Mouse (Mus musculus): ENCODE data around the gene Tpte. TPM values are rescaled to one million over a fixed set of nuclear protein-coding genes. Genes with fewer than 3 reads are reported as not detected.

Gene Tpte
- polyA plus RNA-seq (2014; fragmentation: Nextera tagmentation; extraction: Ambion mirVana): not detected in 2 replicates

- 44% methylated on average over 2 of the region's 2 CpGs for WGBS
- no peaks in the 10 kb centered on the region for H3K9me3 ChIP-seq (ENCODE audit: control insufficient read depth, low read length)
These were observed at the start of gene Tpte for GRCm38 (mm10) chr8:22282999-22283491. Gene Tpte, plus strand, starts transcription at chr8:22283441.

GRCm38 (mm10) chr8:22242986-22243385, 40.3 kb upstream of the Tpte start:
- Histone ChIP-seq H3K36me3 (ENCODE audit: control insufficient read depth, insufficient read depth, low read length) (peaks cover 13% of the 10 kb centered on the region; the same call in 1 of the 2 replicates), H3K4me3 (ENCODE audit: control insufficient read depth in 1 of 2, insufficient read depth in 1 of 2, low read depth in 1 of 2, low read length in 2 of 2) (no peak overlapping the region), H3K27me3 (ENCODE audit: control insufficient read depth, insufficient read depth, low read length) (no peaks in the 10 kb centered on the region), H3K27ac (replicated peaks in 1 of 2; ENCODE audit: control insufficient read depth in 1 of 2, insufficient read depth in 1 of 2, low read depth in 2 of 2, low read length in 2 of 2) (no peak overlapping the region), H3K9ac (ENCODE audit: low read length) (no peak overlapping the region), H3K9me3 (ENCODE audit: control insufficient read depth, low read length) (no peaks in the 10 kb centered on the region), H3K4me1 (ENCODE audit: control insufficient read depth in 2 of 2, insufficient read depth in 2 of 2, low read length in 2 of 2) (no peaks in the 10 kb centered on the region; a peak in 1 of 4 replicates), H3K4me2 (ENCODE audit: low read length) (no peak overlapping the region)
- WGBS: 77% methylated on average over 9 of the region's 9 CpGs
- no peak for ATAC-seq (ENCODE audit: insufficient number of reproducible peaks, insufficient read depth, low FRiP score, low read depth)

More at GRCm38 (mm10) chr8:22282999-22283491, at the start of gene Tpte:
- Histone ChIP-seq H3K36me3 (ENCODE audit: control insufficient read depth, insufficient read depth, low read length) (no peaks in the 10 kb centered on the region), H3K9ac (ENCODE audit: low read length) (no peak within 1 kb of the TSS), H3K4me1 (ENCODE audit: control insufficient read depth in 2 of 2, insufficient read depth in 2 of 2, low read length in 2 of 2) (no peaks in the 10 kb centered on the region), H3K27ac (replicated peaks in 1 of 2; ENCODE audit: control insufficient read depth in 1 of 2, insufficient read depth in 1 of 2, low read depth in 2 of 2, low read length in 2 of 2) (no peak within 1 kb of the TSS), H3K4me3 (ENCODE audit: control insufficient read depth in 1 of 2, insufficient read depth in 1 of 2, low read depth in 1 of 2, low read length in 2 of 2) (no peak within 1 kb of the TSS), H3K4me2 (ENCODE audit: low read length) (no peak within 1 kb of the TSS), H3K27me3 (ENCODE audit: control insufficient read depth, insufficient read depth, low read length) (no peaks in the 10 kb centered on the region)
- no peak for ATAC-seq (ENCODE audit: insufficient number of reproducible peaks, insufficient read depth, low FRiP score, low read depth)

GRCm38 (mm10) chr8:22245663-22246062, 37.6 kb upstream of the Tpte start:
- WGBS: 55% methylated on average over 1 of the region's 1 CpGs
- no peak overlapping the region for H3K4me3 ChIP-seq (ENCODE audit: control insufficient read depth in 1 of 2, insufficient read depth in 1 of 2, low read depth in 1 of 2, low read length in 2 of 2)
- no peak for ATAC-seq (ENCODE audit: insufficient number of reproducible peaks, insufficient read depth, low FRiP score, low read depth)

DNA sequence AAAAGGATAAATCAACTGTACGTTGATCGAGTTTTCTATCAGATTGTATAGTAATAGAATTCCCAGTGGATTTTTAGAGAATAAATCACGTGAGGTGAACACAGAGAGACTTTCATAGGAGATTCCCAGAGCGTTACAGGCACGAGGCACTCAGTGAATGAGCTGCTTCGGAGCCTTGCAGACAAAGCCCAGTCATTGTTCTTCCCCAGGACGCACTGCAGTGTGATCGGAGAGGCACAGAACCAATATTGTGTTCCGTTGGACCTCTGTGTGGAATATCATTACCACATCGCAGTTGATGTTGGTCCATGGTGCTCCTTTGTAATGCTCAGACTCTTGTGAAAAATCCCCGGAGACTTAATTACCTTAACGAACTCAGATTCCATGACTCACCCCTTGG, 35.3 kb upstream of the Tpte start:
- no peak for ATAC-seq (ENCODE audit: insufficient number of reproducible peaks, insufficient read depth, low FRiP score, low read depth)
- Histone ChIP-seq H3K4me3 (ENCODE audit: control insufficient read depth in 1 of 2, insufficient read depth in 1 of 2, low read depth in 1 of 2, low read length in 2 of 2) (no peak overlapping the region), H3K27ac (replicated peaks in 1 of 2; ENCODE audit: control insufficient read depth in 1 of 2, insufficient read depth in 1 of 2, low read depth in 2 of 2, low read length in 2 of 2) (no peak overlapping the region), H3K9ac (ENCODE audit: low read length) (no peak overlapping the region), H3K36me3 (ENCODE audit: control insufficient read depth, insufficient read depth, low read length) (peaks cover 10% of the 10 kb centered on the region; the same call in 1 of the 2 replicates), H3K9me3 (ENCODE audit: control insufficient read depth, low read length) (no peaks in the 10 kb centered on the region), H3K27me3 (ENCODE audit: control insufficient read depth, insufficient read depth, low read length) (no peaks in the 10 kb centered on the region), H3K4me1 (ENCODE audit: control insufficient read depth in 2 of 2, insufficient read depth in 2 of 2, low read length in 2 of 2) (no peaks in the 10 kb centered on the region; a peak in 1 of 4 replicates), H3K4me2 (ENCODE audit: low read length) (no peak overlapping the region)
- whole genome bisulfite sequencing: 85% methylated on average over 12 of the region's 12 CpGs

More at GRCm38 (mm10) chr8:22245663-22246062, 37.6 kb upstream of the Tpte start:
- Histone ChIP-seq H3K4me1 (ENCODE audit: control insufficient read depth in 2 of 2, insufficient read depth in 2 of 2, low read length in 2 of 2) (no peaks in the 10 kb centered on the region; a peak in 1 of 4 replicates), H3K36me3 (ENCODE audit: control insufficient read depth, insufficient read depth, low read length) (peaks cover 7% of the 10 kb centered on the region; the same call in 1 of the 2 replicates), H3K9me3 (ENCODE audit: control insufficient read depth, low read length) (no peaks in the 10 kb centered on the region), H3K4me2 (ENCODE audit: low read length) (no peak overlapping the region), H3K27me3 (ENCODE audit: control insufficient read depth, insufficient read depth, low read length) (no peaks in the 10 kb centered on the region), H3K27ac (replicated peaks in 1 of 2; ENCODE audit: control insufficient read depth in 1 of 2, insufficient read depth in 1 of 2, low read depth in 2 of 2, low read length in 2 of 2) (no peak overlapping the region), H3K9ac (ENCODE audit: low read length) (no peak overlapping the region)

DNA sequence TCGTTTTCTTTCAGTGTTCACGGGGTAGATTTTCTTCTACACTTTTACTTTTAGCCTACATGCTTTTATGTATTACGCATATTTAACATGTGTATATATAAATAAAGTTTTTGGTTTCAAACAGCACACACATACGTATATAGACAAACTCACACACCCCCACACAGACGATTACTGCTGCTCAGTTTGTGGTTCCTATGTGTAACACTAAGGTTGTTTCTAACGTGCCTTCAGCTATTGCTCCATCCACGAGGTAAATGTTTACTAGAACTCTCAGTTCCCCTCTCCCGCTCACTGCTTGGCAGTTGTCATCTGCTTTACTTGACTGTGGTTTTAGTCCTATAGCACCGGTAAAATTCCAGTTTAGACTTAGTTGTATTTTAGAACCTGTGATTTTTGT, 34.2 kb upstream of the Tpte start:
- H3K27me3 ChIP-seq (ENCODE audit: control insufficient read depth, insufficient read depth, low read length): no peaks in the 10 kb centered on the region
- no peaks in the 10 kb centered on the region for H3K4me1 ChIP-seq (ENCODE audit: control insufficient read depth in 2 of 2, insufficient read depth in 2 of 2, low read length in 2 of 2)
- no peak for ATAC-seq (ENCODE audit: insufficient number of reproducible peaks, insufficient read depth, low FRiP score, low read depth)
- H3K4me2 ChIP-seq (ENCODE audit: low read length): no peak overlapping the region
- 0 out of 2 replicates have a peak, but pooled peaks cover 12% of the 10 kb centered on the region for H3K36me3 ChIP-seq (ENCODE audit: control insufficient read depth, insufficient read depth, low read length)
- whole genome bisulfite sequencing: 77% methylated on average over 9 of the region's 9 CpGs
- no peak overlapping the region for H3K27ac ChIP-seq (replicated peaks in 1 of 2; ENCODE audit: control insufficient read depth in 1 of 2, insufficient read depth in 1 of 2, low read depth in 2 of 2, low read length in 2 of 2)
- H3K9ac ChIP-seq (ENCODE audit: low read length): no peak overlapping the region
- H3K9me3 ChIP-seq (ENCODE audit: control insufficient read depth, low read length): peaks cover 3% of the 10 kb centered on the region; the same call in 1 of the 2 replicates
- H3K4me3 ChIP-seq (ENCODE audit: control insufficient read depth in 1 of 2, insufficient read depth in 1 of 2, low read depth in 1 of 2, low read length in 2 of 2): no peak overlapping the region

DNA sequence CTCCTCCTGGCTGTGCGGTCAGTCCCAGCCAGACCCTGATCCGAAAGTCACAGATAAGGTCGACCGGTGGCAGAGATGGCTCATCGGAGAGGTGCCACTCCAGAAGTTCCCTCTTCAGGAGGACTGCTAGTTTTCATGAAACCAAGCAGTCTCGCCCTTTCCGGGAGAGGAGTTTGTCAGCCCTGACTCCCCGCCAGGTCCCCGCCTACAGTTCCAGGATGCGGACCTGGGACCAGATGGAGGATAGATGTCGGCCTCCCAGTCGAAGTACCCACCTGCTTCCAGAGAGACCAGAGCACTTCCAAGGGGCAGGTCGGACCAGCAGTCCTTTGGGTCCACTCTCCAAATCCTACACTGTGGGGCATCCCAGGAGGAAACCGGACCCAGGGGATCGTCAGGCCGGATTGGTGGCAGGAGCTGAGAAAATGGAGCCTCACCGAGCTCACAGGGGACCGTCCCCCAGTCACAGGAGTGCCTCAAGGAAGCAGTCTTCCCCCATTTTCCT, 24.2 kb upstream of the Tpte start:
- 82% methylated on average over 18 of the region's 18 CpGs for WGBS
- H3K9ac ChIP-seq (ENCODE audit: low read length): no peak overlapping the region
- no peak overlapping the region for H3K4me2 ChIP-seq (ENCODE audit: low read length)
- H3K4me1 ChIP-seq (ENCODE audit: control insufficient read depth in 2 of 2, insufficient read depth in 2 of 2, low read length in 2 of 2): peaks cover 5 to 21% of the 10 kb centered on the region in 2 experiments; a peak in 2 of 4 replicates
- H3K36me3 ChIP-seq (ENCODE audit: control insufficient read depth, insufficient read depth, low read length): 0 out of 2 replicates have a peak, but pooled peaks cover 4% of the 10 kb centered on the region
- H3K27me3 ChIP-seq (ENCODE audit: control insufficient read depth, insufficient read depth, low read length): no peaks in the 10 kb centered on the region
- peaks cover 4% of the 10 kb centered on the region; the same call in 1 of the 2 replicates for H3K9me3 ChIP-seq (ENCODE audit: control insufficient read depth, low read length)
- H3K27ac ChIP-seq (replicated peaks in 1 of 2; ENCODE audit: control insufficient read depth in 1 of 2, insufficient read depth in 1 of 2, low read depth in 2 of 2, low read length in 2 of 2): no peak overlapping the region
- H3K4me3 ChIP-seq (ENCODE audit: control insufficient read depth in 1 of 2, insufficient read depth in 1 of 2, low read depth in 1 of 2, low read length in 2 of 2): no peak overlapping the region
- no peak for ATAC-seq (ENCODE audit: insufficient number of reproducible peaks, insufficient read depth, low FRiP score, low read depth)

DNA sequence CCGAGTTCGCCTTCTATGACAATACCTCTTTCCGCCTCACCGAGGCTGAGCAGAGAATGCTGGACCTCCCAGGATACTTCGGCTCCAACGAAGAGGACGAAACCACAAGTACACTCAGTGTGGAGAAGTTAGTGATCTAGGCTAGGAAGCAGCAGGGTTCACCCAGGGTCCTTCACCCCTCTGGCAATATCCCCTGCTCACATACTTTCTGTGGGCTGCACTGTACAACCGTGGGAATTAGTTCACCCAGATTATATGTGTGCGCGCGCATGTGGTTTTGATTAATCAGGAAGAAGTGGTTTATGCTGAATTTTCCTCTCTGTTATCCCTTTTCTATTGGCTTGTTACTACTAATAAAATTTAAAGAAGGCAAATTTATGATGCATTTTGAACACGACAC, 23.7 kb upstream of the Tpte start:
- no peak for ATAC-seq (ENCODE audit: insufficient number of reproducible peaks, insufficient read depth, low FRiP score, low read depth)
- 80% methylated on average over 12 of the region's 12 CpGs for WGBS
- Histone ChIP-seq H3K9me3 (ENCODE audit: control insufficient read depth, low read length) (no peaks in the 10 kb centered on the region), H3K36me3 (ENCODE audit: control insufficient read depth, insufficient read depth, low read length) (0 out of 2 replicates have a peak, but pooled peaks cover 4% of the 10 kb centered on the region), H3K9ac (ENCODE audit: low read length) (no peak overlapping the region), H3K27ac (replicated peaks in 1 of 2; ENCODE audit: control insufficient read depth in 1 of 2, insufficient read depth in 1 of 2, low read depth in 2 of 2, low read length in 2 of 2) (peak overlapping the region in 1 of 2 experiments; percentile 59; a peak in 1 of 4 replicates), H3K4me1 (ENCODE audit: control insufficient read depth in 2 of 2, insufficient read depth in 2 of 2, low read length in 2 of 2) (peaks cover 5 to 21% of the 10 kb centered on the region in 2 experiments; a peak in 2 of 4 replicates), H3K4me3 (ENCODE audit: control insufficient read depth in 1 of 2, insufficient read depth in 1 of 2, low read depth in 1 of 2, low read length in 2 of 2) (no peak overlapping the region), H3K4me2 (ENCODE audit: low read length) (no peak overlapping the region), H3K27me3 (ENCODE audit: control insufficient read depth, insufficient read depth, low read length) (no peaks in the 10 kb centered on the region)
